Mouse (Mus musculus) Patski (cell line): ENCODE data around the gene Jak1. TPM values are rescaled to one million over a fixed set of nuclear protein-coding genes. Genes with fewer than 3 reads are reported as not detected.
A peak's percentile ranks its signal among the peaks of the same experiment; 100 is the strongest.

Experiments used
- ATAC-seq: fragments of 100-300 bp; one replicate; pipeline ENCODE4 v1.8.0; 2021
- CTCF ChIA-PET: fragments of 350-600 bp; sonication (Branson Sonifier 250); formaldehyde crosslinking; loops from one replicate; lab custom pipeline; 2022; ENCODE audit warnings: inconsistent platforms; lab: Charles Lee
- POLR2A ChIA-PET: fragments of 350-600 bp; sonication (Branson Sonifier 250); formaldehyde crosslinking; loops from one replicate; lab custom pipeline; 2022; ENCODE audit warnings: antibody characterized with exemption, inconsistent platforms; lab: Charles Lee
- DNase-seq: peaks from one replicate; pipeline ENCODE4 v3.0.0-alpha.2; 2011; ENCODE audit warnings: low read depth, low spot score
- H3K27me3 ChIP-seq: fragments of 371-371 bp; one replicate; pipeline ENCODE4 v1.5.1; 2021
- CTCF ChIP-seq: fragments of 100-300 bp; IDR thresholded peaks from one replicate; pipeline ENCODE4 v1.5.1; 2021
- in situ Hi-C: fragments of 300-500 bp; cut with MboI; formaldehyde crosslinking; loops from 3 replicates; pipeline ENCODE4 v1.11.1; 2018; ENCODE audit warnings: low pct_unique_long_range_greater_than_20kb, mixed read lengths
- polyA plus RNA-seq: library from polyadenylated mRNA; unstranded; gene quantifications from one replicate; pipeline ENCODE4 v1.2.3, GENCODE M21; 2021

The Jak1 gene
- polyA plus RNA-seq, 1 experiment from 2014 or later: 115 TPM

DNA sequence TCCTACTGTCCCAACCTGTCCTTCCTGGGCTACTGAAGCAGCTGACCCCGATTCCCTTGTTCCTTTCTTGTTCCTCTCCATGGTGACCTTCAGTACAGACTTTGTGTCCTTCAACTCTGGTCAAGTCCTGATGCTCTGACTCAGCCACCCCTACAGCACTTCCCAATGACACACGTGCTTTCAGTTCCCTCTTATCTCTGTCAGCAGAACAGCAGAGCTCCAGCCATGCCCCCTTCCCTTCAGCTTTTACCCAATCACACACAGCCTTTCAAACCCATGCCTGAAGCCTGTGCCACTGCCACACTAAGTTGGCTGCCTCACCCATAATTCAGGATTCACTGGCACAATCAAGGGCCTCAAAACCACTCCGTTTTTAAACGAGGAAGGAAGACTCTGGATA, 109.5 kb downstream of the Jak1 start:
- in situ Hi-C loops: no loop called here
- CTCF ChIA-PET: no interaction called here
- ATAC-seq (no peak), DNase-seq (no peak)
- H3K27me3 ChIP-seq: no peaks in the 10 kb centered on the region
- TF ChIP-seq CTCF: no peak
- POLR2A ChIA-PET: no interaction called here

DNA sequence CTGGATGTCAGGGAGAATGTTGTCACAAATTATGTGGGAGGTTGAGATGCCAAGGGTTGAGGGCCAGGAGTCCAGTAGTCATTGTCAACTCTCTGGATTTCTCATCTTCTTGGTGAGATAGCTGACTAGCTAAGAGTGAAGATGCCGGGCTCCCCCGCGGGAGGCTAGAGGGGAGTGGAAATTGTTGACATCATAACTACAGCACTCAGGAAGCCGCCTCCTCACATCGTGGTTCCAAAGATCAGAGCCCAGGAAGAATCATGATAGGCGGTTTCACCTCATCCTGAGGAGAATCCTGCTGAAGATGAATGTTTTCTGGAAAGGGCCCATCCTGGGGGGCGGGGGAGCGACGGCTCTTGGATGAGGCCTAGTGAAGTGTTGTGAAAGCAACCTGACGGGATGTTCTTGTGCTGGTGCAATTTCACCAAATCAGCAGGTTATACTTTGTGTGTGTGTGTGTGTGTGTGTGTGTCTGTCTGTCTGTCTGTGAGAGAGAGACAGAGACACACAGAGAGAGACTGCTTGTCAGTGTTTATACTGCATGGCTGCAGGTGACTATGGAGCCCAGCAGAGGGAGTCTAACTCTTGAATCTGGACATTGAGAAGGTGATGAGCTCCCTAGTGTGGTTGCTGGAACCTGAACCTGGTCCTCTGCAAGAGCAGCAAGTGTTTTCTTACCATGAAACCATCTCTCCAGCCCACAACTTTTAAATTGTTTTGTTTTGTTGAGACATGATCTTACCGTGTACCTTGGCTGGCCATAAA, 118.0 kb downstream of the Jak1 start:
- no peak for ATAC-seq
- POLR2A ChIA-PET: no interaction called here
- no peak for TF ChIP-seq CTCF

DNA sequence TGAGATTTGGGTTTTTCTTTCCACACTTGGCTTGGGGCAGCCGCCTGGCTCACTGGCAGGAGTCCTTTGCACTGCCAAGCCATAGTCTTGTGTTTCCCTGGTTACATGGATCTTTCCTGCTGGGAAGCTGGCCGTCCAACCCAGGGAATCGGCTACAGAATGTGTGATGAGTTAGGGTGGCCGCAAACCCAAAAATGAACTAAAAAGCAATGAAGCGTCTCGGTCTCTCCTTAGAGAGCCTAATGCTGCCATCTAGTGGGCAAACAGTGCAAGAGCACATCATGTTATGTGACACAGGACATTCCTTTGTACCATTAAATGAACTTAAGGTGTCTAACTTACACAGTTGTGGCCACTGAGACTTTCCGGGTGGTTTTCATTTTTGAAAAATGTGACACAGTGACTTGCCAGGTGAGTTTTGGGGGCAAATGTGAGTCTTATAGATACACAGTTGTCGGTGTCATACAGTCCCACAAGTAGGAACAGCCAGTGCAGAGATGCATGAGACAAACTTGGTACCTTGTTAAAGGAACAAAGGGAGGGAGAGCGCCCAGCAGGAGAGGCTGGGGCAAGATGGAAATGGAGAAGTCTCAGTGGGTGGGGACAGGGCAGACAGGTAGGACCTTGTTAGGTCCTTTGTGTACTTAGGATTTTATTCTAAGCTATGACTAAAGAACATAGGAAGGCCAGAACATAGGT, 118.9 kb downstream of the Jak1 start:
- CTCF ChIA-PET: interaction anchor here (0.7 to 1.7 kb wide), 8 partner anchors 74 to 425 kb away, joined by 3 to 10 read pairs (median 4); partner anchors contain the start of gene Cachd1
- no peaks in the 10 kb centered on the region for H3K27me3 ChIP-seq
- POLR2A ChIA-PET: no interaction called here
- ATAC-seq (peak; percentile 69), DNase-seq (peak; percentile 70)
- peak; percentile 81 for TF ChIP-seq CTCF
- in situ Hi-C loops: loop anchor here (5.0 kb wide), 3 partner anchors 149 to 559 kb away; no protein-coding TSS in a partner anchor

More for the DNA sequence above, 118.0 kb downstream of the Jak1 start:
- CTCF ChIA-PET: interaction anchor here (0.7 to 1.4 kb wide), 2 partner anchors 75 to 418 kb away, joined by 3 read pairs; no protein-coding TSS in a partner anchor
- no peak for DNase-seq
- in situ Hi-C loops: loop anchor here (5.0 kb wide), 3 partner anchors 150 to 560 kb away; no protein-coding TSS in a partner anchor
- no peaks in the 10 kb centered on the region for H3K27me3 ChIP-seq

GRCm38 (mm10) chr4:101144790-101145189, 120.3 kb downstream of the Jak1 start:
- in situ Hi-C loops: loop anchor here (5.0 kb wide), 3 partner anchors 147 to 557 kb away; no protein-coding TSS in a partner anchor

GRCm38 (mm10) chr4:101144361-101144760, 120.7 kb downstream of the Jak1 start:
- ChIA-PET POLR2A (no interaction called here), CTCF (interaction anchor here (1.1 to 1.7 kb wide), 2 partner anchors 415 to 432 kb away, joined by 3 to 10 read pairs; no protein-coding TSS in a partner anchor)
- DNase-seq (no peak), ATAC-seq (no peak)
- in situ Hi-C loops: no loop called here
- TF ChIP-seq CTCF: no peak
- no peaks in the 10 kb centered on the region for H3K27me3 ChIP-seq

More at GRCm38 (mm10) chr4:101144790-101145189, 120.3 kb downstream of the Jak1 start:
- no peaks in the 10 kb centered on the region for H3K27me3 ChIP-seq
- POLR2A ChIA-PET: no interaction called here
- no peak for TF ChIP-seq CTCF
- CTCF ChIA-PET: interaction anchor here (1.1 to 1.7 kb wide), 3 partner anchors 369 to 432 kb away, joined by 3 to 10 read pairs (median 5); partner anchors contain the start of gene Cachd1
- no peak for DNase-seq
- ATAC-seq: no peak

- DNase-seq: no peak
- in situ Hi-C loops: no loop called here
- ATAC-seq: no peak
- H3K27me3 ChIP-seq: no peaks in the 10 kb centered on the region
- no peak for TF ChIP-seq CTCF
- ChIA-PET CTCF (interaction anchor here (1.1 kb wide), 1 partner anchor 431 kb away, joined by 3 read pairs; no protein-coding TSS in a partner anchor), POLR2A (no interaction called here)
Observed at GRCm38 (mm10) chr4:101143901-101144300, 121.2 kb downstream of the Jak1 start.

DNA sequence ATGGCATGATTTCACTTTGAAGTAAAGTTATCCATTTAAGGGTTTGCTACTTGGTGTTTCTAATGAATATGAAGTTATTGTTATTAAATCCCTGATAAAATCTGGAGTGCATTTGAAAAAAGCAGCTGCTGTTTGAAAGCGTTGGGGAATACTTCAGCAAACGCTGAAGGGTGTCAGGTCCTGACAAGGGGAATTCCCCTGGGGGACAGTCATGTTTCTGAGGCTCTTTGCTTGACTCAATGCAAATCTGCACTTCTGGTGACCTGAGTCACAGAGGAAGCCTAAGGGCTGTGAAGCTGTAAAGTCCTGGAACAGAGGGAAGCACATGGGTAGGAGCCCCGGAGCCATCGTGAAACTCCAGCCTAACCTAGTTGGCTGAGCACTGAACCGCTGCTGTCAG, 123.3 kb downstream of the Jak1 start:
- ChIA-PET POLR2A (interaction anchor here (0.6 kb wide), 1 partner anchor 12 kb away, joined by 3 read pairs; no protein-coding TSS in a partner anchor), CTCF (no interaction called here)
- TF ChIP-seq CTCF: no peak
- in situ Hi-C loops: no loop called here
- no peak for ATAC-seq
- no peak for DNase-seq
- H3K27me3 ChIP-seq: no peaks in the 10 kb centered on the region

- CTCF ChIA-PET: no interaction called here
- H3K27me3 ChIP-seq: no peaks in the 10 kb centered on the region
- in situ Hi-C loops: no loop called here
- ATAC-seq: no peak
- POLR2A ChIA-PET: no interaction called here
- no peak for DNase-seq
- no peak for TF ChIP-seq CTCF
Observed at GRCm38 (mm10) chr4:101137975-101138374, 127.1 kb downstream of the Jak1 start.

- CTCF ChIA-PET: no interaction called here
- in situ Hi-C loops: no loop called here
- no peak for TF ChIP-seq CTCF
- POLR2A ChIA-PET: no interaction called here
- no peaks in the 10 kb centered on the region for H3K27me3 ChIP-seq
- DNase-seq (no peak), ATAC-seq (no peak)
Observed at GRCm38 (mm10) chr4:101135909-101136308, 129.2 kb downstream of the Jak1 start.

DNA sequence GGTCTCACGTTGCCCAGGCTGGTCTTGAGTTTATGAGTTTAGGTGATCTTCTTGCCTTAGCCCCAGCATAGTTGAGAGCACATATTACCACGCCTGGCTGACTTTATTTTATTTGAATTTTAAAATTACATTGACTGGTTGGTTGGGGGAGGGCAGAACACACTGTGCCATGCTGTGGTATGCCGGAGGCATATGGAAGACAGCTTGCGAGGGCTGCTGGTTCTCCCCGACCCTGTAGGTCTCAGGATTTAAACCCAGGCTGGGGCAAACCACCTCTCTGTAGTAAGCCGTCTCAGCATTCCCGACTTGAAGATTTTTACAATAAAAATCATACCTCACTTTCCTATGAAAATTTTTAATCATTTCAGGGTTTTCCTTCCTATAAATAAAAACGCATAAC, 130.1 kb downstream of the Jak1 start:
- ChIA-PET CTCF (no interaction called here), POLR2A (no interaction called here)
- DNase-seq (no peak), ATAC-seq (no peak)
- no peak for TF ChIP-seq CTCF
- in situ Hi-C loops: no loop called here
- H3K27me3 ChIP-seq: no peaks in the 10 kb centered on the region

DNA sequence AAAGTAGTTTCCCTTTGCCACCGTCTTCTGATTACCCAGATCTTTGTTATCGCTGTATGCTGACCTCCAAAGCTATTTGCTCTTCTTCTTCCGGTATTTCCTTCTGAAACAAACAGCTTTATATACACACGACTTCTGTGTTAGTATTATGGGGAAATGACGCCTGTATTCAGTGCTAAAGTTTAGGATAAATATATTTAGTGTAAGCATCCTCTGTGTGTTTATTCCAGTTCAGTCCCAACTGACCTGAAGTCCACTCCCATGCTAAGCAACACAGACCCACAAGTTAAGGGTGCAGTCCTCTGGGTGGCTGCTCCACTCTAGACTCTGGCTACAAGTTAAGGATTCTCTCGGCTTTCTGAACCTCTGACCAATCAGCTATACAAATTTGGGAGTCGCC, 144.1 kb downstream of the Jak1 start:
- ATAC-seq: no peak

More for the DNA sequence above, 144.1 kb downstream of the Jak1 start:
- H3K27me3 ChIP-seq: peaks cover 4% of the 10 kb centered on the region
- no peak for TF ChIP-seq CTCF
- CTCF ChIA-PET: interaction anchor here (1.6 kb wide), 1 partner anchor 25 kb away, joined by 3 read pairs; no protein-coding TSS in a partner anchor
- DNase-seq: no peak
- POLR2A ChIA-PET: no interaction called here
- in situ Hi-C loops: no loop called here
